12 mouse cellular contexts compared by ENCODE assay signal in genomic region chr13:55107694-55108093, GRCm38 (mm10). TPM values are rescaled to one million over a fixed set of nuclear protein-coding genes. Genes with fewer than 3 reads are reported as not detected.
DNase-seq lines count a peak whose midpoint lies in the region; ATAC-seq and TF ChIP-seq lines count a peak whose summit lies in the region.
"Had no signal": no experiment of that assay in that cellular context is flagged by ENCODE, and none has a peak within 500 bp of the region (broad histone marks: within the 10 kb centered on the region; RNA-seq: fewer than 3 reads in every experiment).

No protein-coding gene starts in this region.

- H3ac ChIP-seq in C2C12 (ENCODE audit: control insufficient read depth, insufficient read length, low read depth): no peak overlapping the region

- DNase-seq in gastrocnemius, postnatal 14 days: peak; percentile 17
- no peak for DNase-seq in gastrocnemius, postnatal 4 days (ENCODE audit: low spot score in 2 of 2)
- peak; percentile 63 to 67 for DNase-seq in heart, postnatal 36 days
- no peak for DNase-seq in midbrain, embryonic 11.5 days (ENCODE audit: low spot score, missing footprints)
- no peak for DNase-seq in thymus, adult 18-20 months
- DNase-seq in spleen, adult 18-20 months: no peak

- no peak overlapping the region for H3K4me2 ChIP-seq in embryonic facial prominence, embryonic 15.5 days (replicated peaks)
- no peak overlapping the region for H3K4me2 ChIP-seq in midbrain, embryonic 11.5 days

- H3K27me3 ChIP-seq in C2C12 (ENCODE audit: control insufficient read depth, insufficient read depth, insufficient read length): no peaks in the 10 kb centered on the region
- H3K27me3 ChIP-seq in embryonic facial prominence, embryonic 15.5 days: no peaks in the 10 kb centered on the region
- H3K27me3 ChIP-seq in midbrain, embryonic 11.5 days (ENCODE audit: control insufficient read depth, insufficient read depth, low read length): no peaks in the 10 kb centered on the region
- H3K27me3 ChIP-seq: liver, embryonic 15.5 days had no signal

- TF ChIP-seq CTCF in C2C12 (IDR thresholded peaks at IDR 0.05; ENCODE audit: control insufficient read depth, insufficient read depth, insufficient read length): no peak

- ATAC-seq in embryonic facial prominence, embryonic 15.5 days (ENCODE audit: insufficient number of reproducible peaks, low FRiP score, low TSS enrichment, low read depth): 0 out of 2 replicates have a peak, but pooled peaks have one; percentile 41
- ATAC-seq in midbrain, embryonic 11.5 days (ENCODE audit: low FRiP score): no peak

- 0 out of 2 replicates have a peak overlapping the region, but pooled peaks have one; percentile 9 for H3K27ac ChIP-seq in embryonic facial prominence, embryonic 15.5 days (replicated peaks)
- H3K27ac ChIP-seq in midbrain, embryonic 11.5 days (ENCODE audit: low read depth, low read length): no peak overlapping the region
- H3K27ac ChIP-seq: liver, embryonic 15.5 days had no signal

- intact Hi-C loops in gastrocnemius, postnatal 14 days (cut with DNase I; ENCODE audit: low total_unique reads): no loop called here
- intact Hi-C loops in heart, postnatal 36 days (cut with DNase I): loop anchor here (10.0 kb wide), 1 partner anchor 217 kb away; the partner anchor contains the start of genes Mxd3, Prelid1 and Rab24

- H3K79me2 ChIP-seq in C2C12 (ENCODE audit: control insufficient read depth, insufficient read depth): peaks cover 73% of the 10 kb centered on the region

- peaks cover 17% of the 10 kb centered on the region for H3K4me1 ChIP-seq in embryonic facial prominence, embryonic 15.5 days
- H3K4me1 ChIP-seq in midbrain, embryonic 11.5 days (ENCODE audit: control insufficient read depth, insufficient read depth, low read length): peaks cover 7% of the 10 kb centered on the region

- no peak overlapping the region for H3K9ac ChIP-seq in embryonic facial prominence, embryonic 15.5 days
- H3K9ac ChIP-seq in midbrain, embryonic 11.5 days (ENCODE audit: low read length): no peak overlapping the region
- H3K9ac ChIP-seq: liver, embryonic 15.5 days had no signal

- no peaks in the 10 kb centered on the region for H3K9me3 ChIP-seq in embryonic facial prominence, embryonic 15.5 days (replicated peaks)
- H3K9me3 ChIP-seq in midbrain, embryonic 11.5 days (ENCODE audit: control insufficient read depth, low read length): no peaks in the 10 kb centered on the region
- H3K9me3 ChIP-seq: liver, embryonic 15.5 days had no signal

- WGBS in embryonic facial prominence, embryonic 15.5 days: 61% methylated on average over 8 of the region's 8 CpGs
- 92% methylated on average over 8 of the region's 8 CpGs for WGBS in midbrain, embryonic 11.5 days

- no peak overlapping the region for H3K4me3 ChIP-seq in C2C12 (ENCODE audit: insufficient read depth, poor library complexity, severe bottlenecking)
- no peak overlapping the region for H3K4me3 ChIP-seq in embryonic facial prominence, embryonic 15.5 days (replicated peaks)
- no peak overlapping the region for H3K4me3 ChIP-seq in midbrain, embryonic 11.5 days (ENCODE audit: low read depth, low read length)

- H3K36me3 ChIP-seq in C2C12 (ENCODE audit: control insufficient read depth, insufficient read depth): peaks cover 30% of the 10 kb centered on the region
- H3K36me3 ChIP-seq in embryonic facial prominence, embryonic 15.5 days: peaks cover 21% of the 10 kb centered on the region; the same call in 1 of the 2 replicates
- H3K36me3 ChIP-seq in midbrain, embryonic 11.5 days (ENCODE audit: control insufficient read depth, insufficient read depth, low read length): no peaks in the 10 kb centered on the region; the same call in 1 of the 2 replicates

- H3K79me3 ChIP-seq in C2C12 (ENCODE audit: low read depth): peaks cover 51% of the 10 kb centered on the region

TF ChIP-seq in C2C12, 6 proteins besides CTCF, POLR2A, EP300 and RAD21:
- TF ChIP-seq USF1 (IDR thresholded peaks at IDR 0.05; ENCODE audit: low read depth) (peak; percentile 85), MYOD1 (IDR thresholded peaks at IDR 0.05; ENCODE audit: control insufficient read depth, insufficient read length, low read depth) (peak; percentile 89), MAX (IDR thresholded peaks at IDR 0.05) (peak; percentile 92), CEBPB (IDR thresholded peaks at IDR 0.05; ENCODE audit: low read depth) (no peak), MYOG (IDR thresholded peaks at IDR 0.05; ENCODE audit: control insufficient read depth, extremely low read depth, insufficient read length) (no peak), FOSL1 (IDR thresholded peaks at IDR 0.05; ENCODE audit: insufficient read depth, low read length, poor library complexity, severe bottlenecking) (no peak)

RNA-seq across cellular contexts. Expression of gene Zfp346, which starts 2.6 kb away (rescaled TPM):
- 10 to 100 TPM; 10.2 to 11.2 TPM for total RNA-seq in gastrocnemius, postnatal 14 days (2021)
- 10 to 100 TPM; 22.2 to 24.2 TPM for total RNA-seq in gastrocnemius, postnatal 4 days (2021)
- polyA plus RNA-seq in C2C12 (2012; fragmentation: generic; extraction: Trizol): 39.1 TPM
- 24.3 and 26.3 TPM in 2 replicates for polyA plus RNA-seq in embryonic facial prominence, embryonic 15.5 days (2015; fragmentation: Nextera tagmentation; extraction: Ambion mirVana)
- total RNA-seq in heart, postnatal 36 days (2021): 10 to 100 TPM; 17.4 to 23.6 TPM
- polyA plus RNA-seq in midbrain, embryonic 11.5 days (2014; fragmentation: Nextera tagmentation; extraction: Ambion mirVana): 18.8 and 19.7 TPM in 2 replicates

RNA-seq across cellular contexts. Expression of gene Uimc1, which starts 7.6 kb away (rescaled TPM):
- total RNA-seq in gastrocnemius, postnatal 14 days (2021): 10 to 100 TPM; 13.9 to 15.3 TPM
- total RNA-seq in gastrocnemius, postnatal 4 days (2021): 10 to 100 TPM; 24.9 to 28.5 TPM
- polyA plus RNA-seq in C2C12 (2012; fragmentation: generic; extraction: Trizol): 9.6 TPM
- polyA plus RNA-seq in embryonic facial prominence, embryonic 15.5 days (2015; fragmentation: Nextera tagmentation; extraction: Ambion mirVana): 27.8 and 32.2 TPM in 2 replicates
- total RNA-seq in heart, postnatal 36 days (2021): 10 to 100 TPM; 18.4 to 21.9 TPM
- 26.7 and 29.0 TPM in 2 replicates for polyA plus RNA-seq in midbrain, embryonic 11.5 days (2014; fragmentation: Nextera tagmentation; extraction: Ambion mirVana)

RNA-seq across cellular contexts. Expression of gene Gm17617, which starts 25.7 kb away (rescaled TPM):
- not detected for total RNA-seq in gastrocnemius, postnatal 14 days (2021)
- not detected for total RNA-seq in gastrocnemius, postnatal 4 days (2021)
- polyA plus RNA-seq in C2C12 (2012; fragmentation: generic; extraction: Trizol): not detected
- not detected in 2 replicates for polyA plus RNA-seq in embryonic facial prominence, embryonic 15.5 days (2015; fragmentation: Nextera tagmentation; extraction: Ambion mirVana)
- total RNA-seq in heart, postnatal 36 days (2021): not detected
- not detected in 2 replicates for polyA plus RNA-seq in midbrain, embryonic 11.5 days (2014; fragmentation: Nextera tagmentation; extraction: Ambion mirVana)
- polyA plus RNA-seq: kidney, embryonic 16.5 days; liver, embryonic 15.5 days; neural tube, embryonic 11.5 days; stomach, embryonic 14.5 days had no signal

RNA-seq across cellular contexts. Expression of gene Fgfr4, which starts 44.7 kb away (rescaled TPM):
- total RNA-seq in gastrocnemius, postnatal 14 days (2021): 1 to 10 TPM; 6.6 to 6.7 TPM
- total RNA-seq in gastrocnemius, postnatal 4 days (2021): 10 to 100 TPM; 46.1 to 46.6 TPM
- polyA plus RNA-seq in C2C12 (2012; fragmentation: generic; extraction: Trizol): 2.8 TPM
- 12.7 and 14.6 TPM in 2 replicates for polyA plus RNA-seq in embryonic facial prominence, embryonic 15.5 days (2015; fragmentation: Nextera tagmentation; extraction: Ambion mirVana)
- under 1 TPM; 0.36 to 0.73 TPM for total RNA-seq in heart, postnatal 36 days (2021)
- polyA plus RNA-seq in midbrain, embryonic 11.5 days (2014; fragmentation: Nextera tagmentation; extraction: Ambion mirVana): 0.18 and 0.33 TPM in 2 replicates

Comparison
In these comparisons a context has a peak if more than half of its experiments do, and no peak if none do; other contexts are left out.
1. DNase-seq: peak in gastrocnemius, postnatal 14 days (single experiment) and heart, postnatal 36 days (2 of 2); none in gastrocnemius, postnatal 4 days (0 of 2), midbrain, embryonic 11.5 days (single experiment), thymus, adult 18-20 months (0 of 2) and spleen, adult 18-20 months (0 of 2).